Mouse (Mus musculus): ENCODE data around the gene Dpp6. TPM values are rescaled to one million over a fixed set of nuclear protein-coding genes. Genes with fewer than 3 reads are reported as not detected.

Gene Dpp6
- polyA plus RNA-seq, 1 experiment from 2014 or later = 2.4 TPM

DNA sequence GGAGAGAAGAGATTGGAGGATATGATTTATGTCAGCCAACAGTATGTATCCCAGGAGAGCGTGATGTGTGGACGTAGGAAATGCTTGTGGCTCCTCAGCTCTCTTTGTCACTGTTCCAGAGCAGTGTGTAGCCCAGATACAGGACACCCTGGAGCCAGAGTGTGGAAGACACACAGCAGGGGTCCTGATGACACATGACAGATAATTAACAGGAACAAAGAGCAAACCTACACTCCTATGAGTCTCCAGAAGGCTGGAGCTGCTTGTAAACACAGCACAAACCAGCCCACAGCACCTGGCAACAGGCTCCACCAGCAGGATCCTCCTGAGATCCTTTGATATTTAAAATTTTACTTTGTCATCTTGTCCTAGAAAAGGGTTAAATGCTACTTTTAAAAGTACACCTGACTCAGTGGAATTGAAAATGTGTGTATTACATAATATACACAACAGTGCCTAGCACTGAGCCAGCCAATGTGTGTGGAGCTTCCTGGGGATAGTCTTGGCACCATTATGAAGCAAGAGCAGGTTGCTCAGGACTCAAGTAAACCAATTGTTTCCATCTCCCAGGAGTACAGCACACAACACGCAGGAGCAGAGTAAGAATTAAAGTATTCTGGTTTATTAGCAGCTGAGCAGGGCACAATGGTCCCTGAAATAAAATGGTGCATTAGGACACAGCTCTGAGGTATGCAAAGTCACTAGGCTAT is 115.6 kb downstream of the Dpp6 start:
- Histone ChIP-seq H3K36me3 (ENCODE audit: control insufficient read depth, insufficient read depth, low read length) (no peaks in the 10 kb centered on the region), H3K4me3 (replicated peaks; ENCODE audit: low read length) (no peak overlapping the region), H3K9me3 (replicated peaks; ENCODE audit: control insufficient read depth, low read length) (no peaks in the 10 kb centered on the region), H3K4me2 (ENCODE audit: low read depth, low read length) (no peak overlapping the region), H3K9ac (ENCODE audit: low read length) (no peak overlapping the region), H3K27me3 (ENCODE audit: control insufficient read depth, insufficient read depth, low read length) (no peaks in the 10 kb centered on the region), H3K4me1 (ENCODE audit: control insufficient read depth, insufficient read depth, low read length) (no peaks in the 10 kb centered on the region), H3K27ac (ENCODE audit: low read length) (no peak overlapping the region)
- no peak for ATAC-seq (ENCODE audit: insufficient read depth, low FRiP score)
- WGBS = 52% methylated on average over 3 of the region's 3 CpGs

DNA sequence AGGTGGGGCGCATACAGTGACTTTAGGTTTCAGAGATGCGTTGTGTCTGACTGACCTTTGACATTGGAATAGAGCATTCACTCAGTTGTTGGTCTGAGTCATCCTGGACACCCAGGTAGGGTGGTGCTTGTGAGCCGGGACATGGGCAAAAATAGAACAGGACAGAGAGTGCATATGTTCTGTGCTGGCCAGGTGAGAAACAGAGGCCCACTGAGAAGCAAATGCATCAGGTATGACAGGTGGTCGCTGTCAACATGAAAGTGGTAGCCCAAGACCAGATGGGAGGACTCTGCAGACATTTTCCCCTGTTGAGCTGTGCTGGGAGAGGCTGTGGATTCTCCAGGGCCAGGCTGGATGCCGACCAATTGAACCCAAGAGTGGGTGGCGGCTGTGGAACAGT is 117.9 kb downstream of the Dpp6 start:
- no peaks in the 10 kb centered on the region for H3K27me3 ChIP-seq (ENCODE audit: control insufficient read depth, insufficient read depth, low read length)
- no peak overlapping the region for H3K9ac ChIP-seq (ENCODE audit: low read length)
- no peak overlapping the region for H3K27ac ChIP-seq (ENCODE audit: low read length)
- no peak overlapping the region for H3K4me2 ChIP-seq (ENCODE audit: low read depth, low read length)
- no peaks in the 10 kb centered on the region for H3K9me3 ChIP-seq (replicated peaks; ENCODE audit: control insufficient read depth, low read length)
- 81% methylated on average over 6 of the region's 6 CpGs for WGBS
- H3K36me3 ChIP-seq (ENCODE audit: control insufficient read depth, insufficient read depth, low read length) = no peaks in the 10 kb centered on the region
- ATAC-seq (ENCODE audit: insufficient read depth, low FRiP score) = no peak
- no peaks in the 10 kb centered on the region for H3K4me1 ChIP-seq (ENCODE audit: control insufficient read depth, insufficient read depth, low read length)
- H3K4me3 ChIP-seq (replicated peaks; ENCODE audit: low read length) = no peak overlapping the region

DNA sequence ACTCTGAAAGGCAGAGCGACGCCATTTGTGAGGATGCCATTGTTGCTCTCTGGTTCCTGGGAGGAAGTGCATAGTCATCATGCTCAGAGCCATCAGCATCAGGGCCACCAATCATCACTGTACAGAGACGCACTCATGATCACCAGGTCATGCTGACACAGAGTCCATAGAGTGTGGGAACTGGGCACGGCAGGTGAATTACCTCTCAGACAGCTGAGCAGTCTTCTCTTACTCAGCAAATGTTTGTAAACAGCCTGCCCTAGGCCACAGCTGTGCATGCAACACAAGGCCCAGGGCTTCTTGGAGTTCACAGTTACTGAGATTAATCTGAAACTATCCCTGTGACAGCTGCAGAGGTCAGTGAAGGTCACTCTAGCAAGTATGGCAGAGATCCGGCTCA is 124.5 kb downstream of the Dpp6 start:
- no peaks in the 10 kb centered on the region for H3K36me3 ChIP-seq (ENCODE audit: control insufficient read depth, insufficient read depth, low read length)
- H3K27ac ChIP-seq (ENCODE audit: low read length) = no peak overlapping the region
- H3K4me2 ChIP-seq (ENCODE audit: low read depth, low read length) = no peak overlapping the region
- no peaks in the 10 kb centered on the region for H3K4me1 ChIP-seq (ENCODE audit: control insufficient read depth, insufficient read depth, low read length)
- no peaks in the 10 kb centered on the region for H3K27me3 ChIP-seq (ENCODE audit: control insufficient read depth, insufficient read depth, low read length)
- 62% methylated on average over 5 of the region's 5 CpGs for WGBS
- H3K4me3 ChIP-seq (replicated peaks; ENCODE audit: low read length) = no peak overlapping the region
- no peak overlapping the region for H3K9ac ChIP-seq (ENCODE audit: low read length)
- H3K9me3 ChIP-seq (replicated peaks; ENCODE audit: control insufficient read depth, low read length) = no peaks in the 10 kb centered on the region
- ATAC-seq (ENCODE audit: insufficient read depth, low FRiP score) = no peak

DNA sequence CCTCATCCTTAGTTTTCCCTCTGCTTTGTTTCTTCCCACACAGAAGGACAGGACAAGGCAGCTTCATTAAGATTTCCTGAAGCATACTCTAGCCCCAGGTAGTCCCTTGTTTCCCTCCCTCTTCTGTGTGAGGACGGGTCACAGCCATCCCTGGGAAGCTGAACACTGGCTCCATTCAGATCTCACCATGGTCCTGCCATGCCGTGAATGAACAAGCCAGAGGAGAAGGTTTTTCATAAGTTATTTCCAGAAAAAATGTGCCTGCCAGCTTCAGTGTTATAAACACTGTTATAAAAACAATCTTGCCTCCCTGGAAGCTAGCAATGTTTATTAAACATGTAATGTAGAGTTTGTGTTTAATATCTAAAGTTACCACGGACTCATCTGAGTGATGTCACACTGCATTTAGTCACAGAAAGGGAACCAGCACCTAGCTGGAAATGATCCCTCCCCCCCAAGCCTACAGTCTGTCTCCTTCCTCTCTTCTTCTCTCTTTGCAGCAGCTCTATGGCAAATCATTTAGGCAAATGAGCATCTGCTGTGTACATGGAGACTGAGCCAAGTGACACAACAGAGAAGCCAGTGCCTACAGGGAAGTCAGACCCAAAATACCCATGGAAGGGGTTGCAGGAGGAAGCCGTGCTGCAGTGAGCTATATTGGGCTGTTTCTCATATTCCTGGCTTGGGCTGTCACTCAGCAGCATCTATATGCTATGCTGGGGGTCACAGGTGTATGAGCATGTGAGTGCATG is 128.3 kb downstream of the Dpp6 start:
- H3K4me3 ChIP-seq (replicated peaks; ENCODE audit: low read length) = no peak overlapping the region
- no peak for ATAC-seq (ENCODE audit: insufficient read depth, low FRiP score)
- no peak overlapping the region for H3K27ac ChIP-seq (ENCODE audit: low read length)
- no peak overlapping the region for H3K4me2 ChIP-seq (ENCODE audit: low read depth, low read length)
- WGBS = 40% methylated on average over 4 of the region's 4 CpGs
- H3K36me3 ChIP-seq (ENCODE audit: control insufficient read depth, insufficient read depth, low read length) = no peaks in the 10 kb centered on the region
- H3K27me3 ChIP-seq (ENCODE audit: control insufficient read depth, insufficient read depth, low read length) = no peaks in the 10 kb centered on the region
- H3K9ac ChIP-seq (ENCODE audit: low read length) = no peak overlapping the region
- no peaks in the 10 kb centered on the region for H3K9me3 ChIP-seq (replicated peaks; ENCODE audit: control insufficient read depth, low read length)
- H3K4me1 ChIP-seq (ENCODE audit: control insufficient read depth, insufficient read depth, low read length) = no peaks in the 10 kb centered on the region

DNA sequence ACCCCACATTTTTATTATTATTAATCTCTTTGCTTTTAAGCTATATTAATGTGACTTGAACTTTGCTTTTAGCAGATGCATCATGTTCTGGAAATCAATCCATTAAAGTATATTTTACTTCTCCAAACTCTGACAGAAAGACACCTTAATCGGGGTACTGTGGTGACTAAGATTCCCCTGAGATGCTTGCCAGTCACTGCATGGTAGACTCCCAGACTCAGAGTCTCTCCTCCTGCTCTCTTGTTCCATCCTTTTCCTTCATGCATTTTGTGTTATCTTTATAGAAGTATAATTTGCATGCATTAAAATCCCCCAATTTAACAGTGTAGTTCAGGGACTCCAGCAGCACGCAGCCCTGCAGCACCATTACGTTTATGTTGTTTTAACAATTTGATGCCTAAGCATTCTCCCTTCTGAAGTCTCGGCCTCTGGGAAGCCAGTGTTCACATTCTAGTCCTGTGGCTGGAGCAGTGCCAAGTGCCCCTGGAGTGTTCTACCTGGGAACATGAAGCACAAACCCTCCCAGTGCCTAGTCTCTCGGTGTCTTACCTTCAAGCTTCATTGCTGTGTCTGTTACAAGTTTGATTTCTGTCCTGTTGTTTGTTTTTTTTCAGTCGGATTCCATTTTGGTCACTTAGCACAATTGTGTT is 153.1 kb downstream of the Dpp6 start:
- Histone ChIP-seq H3K4me2 (ENCODE audit: low read depth, low read length) (no peak overlapping the region), H3K36me3 (ENCODE audit: control insufficient read depth, insufficient read depth, low read length) (no peaks in the 10 kb centered on the region), H3K27ac (ENCODE audit: low read length) (no peak overlapping the region), H3K27me3 (ENCODE audit: control insufficient read depth, insufficient read depth, low read length) (no peaks in the 10 kb centered on the region), H3K9ac (ENCODE audit: low read length) (no peak overlapping the region), H3K4me1 (ENCODE audit: control insufficient read depth, insufficient read depth, low read length) (no peaks in the 10 kb centered on the region), H3K4me3 (replicated peaks; ENCODE audit: low read length) (no peak overlapping the region), H3K9me3 (replicated peaks; ENCODE audit: control insufficient read depth, low read length) (no peaks in the 10 kb centered on the region)
- no peak for ATAC-seq (ENCODE audit: insufficient read depth, low FRiP score)
- WGBS = 57% methylated on average over 6 of the region's 6 CpGs

DNA sequence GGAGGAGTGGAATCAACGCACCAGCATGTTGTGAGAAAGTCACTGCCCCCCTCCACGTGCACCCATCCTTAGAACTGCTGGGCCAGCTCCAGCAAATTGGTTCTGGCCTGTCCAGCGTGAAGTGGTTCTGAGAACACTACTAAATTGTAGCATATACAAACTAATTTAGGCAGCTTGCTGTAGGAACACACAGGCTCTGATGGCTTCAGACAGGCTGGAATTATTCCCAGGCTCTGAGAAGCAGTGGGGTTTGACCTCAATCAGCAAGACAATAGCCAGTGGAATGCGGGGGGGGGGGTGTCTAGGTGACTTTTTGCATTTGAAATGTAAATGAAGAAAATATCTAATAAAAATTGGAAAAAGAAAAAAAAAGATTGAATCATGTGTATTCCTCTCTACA is 156.2 kb downstream of the Dpp6 start:
- ATAC-seq (ENCODE audit: insufficient read depth, low FRiP score) = no peak
- no peaks in the 10 kb centered on the region for H3K9me3 ChIP-seq (replicated peaks; ENCODE audit: control insufficient read depth, low read length)
- H3K36me3 ChIP-seq (ENCODE audit: control insufficient read depth, insufficient read depth, low read length) = no peaks in the 10 kb centered on the region
- no peak overlapping the region for H3K4me2 ChIP-seq (ENCODE audit: low read depth, low read length)
- 49% methylated on average over 4 of the region's 4 CpGs for WGBS
- H3K4me3 ChIP-seq (replicated peaks; ENCODE audit: low read length) = no peak overlapping the region
- no peak overlapping the region for H3K9ac ChIP-seq (ENCODE audit: low read length)
- no peaks in the 10 kb centered on the region for H3K4me1 ChIP-seq (ENCODE audit: control insufficient read depth, insufficient read depth, low read length)
- H3K27me3 ChIP-seq (ENCODE audit: control insufficient read depth, insufficient read depth, low read length) = no peaks in the 10 kb centered on the region
- no peak overlapping the region for H3K27ac ChIP-seq (ENCODE audit: low read length)

DNA sequence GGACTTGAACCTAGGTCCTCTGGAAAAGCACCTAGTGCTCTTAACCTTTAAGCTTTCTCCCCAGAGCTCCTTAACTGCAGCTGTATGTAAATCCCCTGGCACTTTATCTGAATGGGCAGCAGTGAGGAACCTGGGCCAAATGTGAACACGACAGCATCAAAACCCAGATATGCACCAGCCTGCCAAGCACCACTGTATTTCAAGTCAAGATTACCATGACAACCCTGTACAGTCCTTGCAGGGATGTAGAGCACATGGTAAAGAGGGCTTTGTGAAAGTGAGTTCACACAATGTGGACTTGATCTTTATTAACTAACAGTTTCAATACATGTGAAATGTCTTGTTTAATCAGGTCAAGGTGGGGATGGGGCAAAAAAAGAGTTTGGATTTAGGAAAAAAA is 162.3 kb downstream of the Dpp6 start:
- Histone ChIP-seq H3K36me3 (ENCODE audit: control insufficient read depth, insufficient read depth, low read length) (no peaks in the 10 kb centered on the region), H3K4me3 (replicated peaks; ENCODE audit: low read length) (no peak overlapping the region), H3K27me3 (ENCODE audit: control insufficient read depth, insufficient read depth, low read length) (no peaks in the 10 kb centered on the region), H3K9ac (ENCODE audit: low read length) (no peak overlapping the region), H3K27ac (ENCODE audit: low read length) (no peak overlapping the region), H3K4me2 (ENCODE audit: low read depth, low read length) (no peak overlapping the region), H3K4me1 (ENCODE audit: control insufficient read depth, insufficient read depth, low read length) (no peaks in the 10 kb centered on the region), H3K9me3 (replicated peaks; ENCODE audit: control insufficient read depth, low read length) (no peaks in the 10 kb centered on the region)
- ATAC-seq (ENCODE audit: insufficient read depth, low FRiP score) = no peak
- WGBS = 71% methylated on average over 1 of the region's 1 CpGs

DNA sequence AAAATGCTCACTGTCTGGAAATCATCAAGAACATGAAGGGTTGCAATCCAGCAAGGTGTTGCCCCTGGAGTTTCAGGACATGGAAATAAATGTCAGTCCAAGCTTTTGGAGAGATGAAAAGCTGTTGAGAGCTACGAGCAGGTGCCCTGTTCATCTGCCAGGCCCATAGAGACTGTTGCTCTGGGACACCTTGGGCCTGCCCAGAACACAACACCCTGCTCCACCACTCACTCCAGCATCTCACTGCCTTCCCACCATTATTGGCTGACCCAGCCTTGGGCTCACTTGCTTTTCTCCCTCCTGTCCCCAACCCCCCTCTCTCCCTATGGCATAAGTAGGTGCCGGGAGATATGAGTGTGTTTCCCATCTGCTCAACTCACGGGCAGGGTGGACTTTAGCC is 162.8 kb downstream of the Dpp6 start:
- 54% methylated on average over 3 of the region's 3 CpGs for WGBS
- H3K27me3 ChIP-seq (ENCODE audit: control insufficient read depth, insufficient read depth, low read length) = no peaks in the 10 kb centered on the region
- no peak overlapping the region for H3K9ac ChIP-seq (ENCODE audit: low read length)
- no peak overlapping the region for H3K4me2 ChIP-seq (ENCODE audit: low read depth, low read length)
- no peaks in the 10 kb centered on the region for H3K4me1 ChIP-seq (ENCODE audit: control insufficient read depth, insufficient read depth, low read length)
- no peak overlapping the region for H3K27ac ChIP-seq (ENCODE audit: low read length)
- H3K36me3 ChIP-seq (ENCODE audit: control insufficient read depth, insufficient read depth, low read length) = no peaks in the 10 kb centered on the region
- no peaks in the 10 kb centered on the region for H3K9me3 ChIP-seq (replicated peaks; ENCODE audit: control insufficient read depth, low read length)
- 0 out of 2 replicates have a peak, but pooled peaks have one; percentile 25 for ATAC-seq (ENCODE audit: insufficient read depth, low FRiP score)
- no peak overlapping the region for H3K4me3 ChIP-seq (replicated peaks; ENCODE audit: low read length)

DNA sequence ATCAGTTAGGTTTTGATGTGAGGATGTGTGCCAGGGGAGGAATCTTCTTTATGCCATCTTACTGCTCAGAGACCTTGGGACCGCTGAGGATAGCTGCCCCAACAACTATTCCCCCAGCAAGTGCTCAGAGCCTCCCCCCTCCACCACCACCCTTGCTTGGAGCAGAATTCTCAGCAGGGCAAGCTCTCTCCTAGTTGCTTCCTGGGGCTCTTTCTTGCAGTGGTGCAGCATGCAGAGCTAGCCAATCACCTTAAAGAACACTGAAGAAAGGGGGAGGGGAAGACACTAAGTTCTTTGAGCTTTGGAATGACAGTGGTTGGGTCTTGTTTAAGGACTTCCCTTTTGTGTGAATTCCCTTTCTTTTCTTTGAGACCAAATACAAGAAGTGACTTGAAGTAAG is 168.1 kb downstream of the Dpp6 start:
- WGBS = 25% methylated on average over 1 of the region's 1 CpGs
- H3K27me3 ChIP-seq (ENCODE audit: control insufficient read depth, insufficient read depth, low read length) = no peaks in the 10 kb centered on the region
- H3K9ac ChIP-seq (ENCODE audit: low read length) = no peak overlapping the region
- no peak for ATAC-seq (ENCODE audit: insufficient read depth, low FRiP score)
- H3K36me3 ChIP-seq (ENCODE audit: control insufficient read depth, insufficient read depth, low read length) = no peaks in the 10 kb centered on the region
- no peak overlapping the region for H3K4me3 ChIP-seq (replicated peaks; ENCODE audit: low read length)
- H3K9me3 ChIP-seq (replicated peaks; ENCODE audit: control insufficient read depth, low read length) = no peaks in the 10 kb centered on the region
- no peak overlapping the region for H3K27ac ChIP-seq (ENCODE audit: low read length)
- no peaks in the 10 kb centered on the region for H3K4me1 ChIP-seq (ENCODE audit: control insufficient read depth, insufficient read depth, low read length)
- no peak overlapping the region for H3K4me2 ChIP-seq (ENCODE audit: low read depth, low read length)
